Mouse (Mus musculus) kidney, adult 18-20 months (tissue): ENCODE measurements around the gene Clps.

Experiments used
- DNase-seq: peaks from one replicate; pipeline ENCODE4 v3.0.0; 2021

The Clps gene

DNA sequence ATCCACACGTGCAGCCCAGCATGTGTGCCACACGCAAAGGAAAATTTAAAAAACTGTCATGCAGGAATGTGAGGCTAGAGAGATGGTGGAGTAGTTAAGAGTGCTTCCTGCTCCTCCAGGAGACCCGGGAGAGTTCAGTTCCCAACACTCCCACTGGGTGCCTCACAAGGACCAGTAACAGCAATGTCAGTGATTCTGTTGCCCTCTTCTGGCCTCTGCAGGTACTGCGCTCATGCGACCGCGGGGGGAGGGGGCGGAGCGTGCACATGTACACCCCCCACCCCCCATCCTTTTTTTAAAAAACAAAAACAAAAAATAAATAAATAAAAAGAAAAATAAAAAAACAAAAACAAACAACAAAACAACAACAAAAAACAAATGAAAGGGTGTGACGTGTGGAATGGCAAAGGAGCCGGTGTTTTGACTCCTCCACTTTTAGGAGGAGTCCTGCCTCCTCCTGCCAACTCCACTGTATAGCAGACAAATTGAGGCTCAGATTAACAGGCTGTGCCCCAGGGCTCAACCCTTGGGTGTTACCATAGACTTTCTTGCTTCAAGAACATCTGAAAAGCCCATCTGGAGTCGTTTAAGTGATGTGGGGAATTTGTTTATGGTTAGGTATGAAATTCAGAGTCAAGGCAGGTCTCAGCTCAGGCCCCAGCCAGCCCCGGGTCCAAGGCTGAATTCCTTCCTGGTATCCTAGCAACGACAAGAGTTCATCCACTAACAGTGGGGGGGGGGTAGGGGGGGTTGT, 7.3 kb downstream of the Clps start:
- DNase-seq, result peak; percentile 78

DNA sequence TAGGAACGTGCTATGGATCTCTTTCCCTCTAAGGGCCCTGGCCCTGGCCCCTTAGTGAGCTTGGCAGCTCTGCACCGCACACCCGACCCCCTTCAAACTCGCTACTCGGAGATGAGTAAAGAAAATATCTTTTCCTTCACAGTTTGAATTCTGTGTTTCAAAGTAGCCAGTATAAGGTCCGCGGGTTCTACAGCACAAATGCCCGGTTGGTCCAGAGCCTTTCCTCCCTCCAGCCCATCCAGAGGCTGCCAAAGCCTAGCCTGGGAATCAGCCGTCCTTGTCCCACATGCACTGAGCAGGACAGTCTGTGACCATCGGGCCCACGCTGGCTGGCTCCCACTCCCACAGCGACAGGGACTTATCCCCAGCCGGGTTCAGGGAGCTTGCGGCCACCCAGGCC, 11.5 kb downstream of the Clps start, which contains the start of gene Clpsl2:
Gene Clpsl2, plus strand, starts transcription at position 301 of the 400 bp plus-strand sequence.
- no peak for DNase-seq

- DNase-seq, result no peak
Observed at GRCm38 (mm10) chr17:28548550-28548949, 12.0 kb downstream of the Clps start.

DNA sequence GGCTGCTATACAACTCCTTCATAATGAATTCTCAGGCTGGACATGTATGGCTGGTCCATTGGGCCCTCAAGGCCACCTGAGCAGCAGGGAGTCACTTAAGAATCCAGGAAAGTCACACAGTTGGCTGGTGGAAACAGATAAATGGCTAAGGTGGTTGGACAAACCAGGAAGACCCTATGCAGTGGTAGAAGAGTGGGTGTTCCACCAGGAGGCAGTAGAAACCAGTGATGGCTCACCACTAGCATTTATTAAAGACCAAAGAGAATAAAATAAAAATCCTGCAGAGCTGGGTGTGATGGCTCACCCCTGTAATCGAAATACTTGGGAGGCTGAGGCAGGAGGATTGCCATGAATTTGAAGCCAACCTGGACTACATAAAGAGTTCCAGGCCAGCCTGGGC, 13.6 kb downstream of the Clps start:
- peak; percentile 32 for DNase-seq

- no peak for DNase-seq
Observed at GRCm38 (mm10) chr17:28537881-28538280, 22.7 kb downstream of the Clps start.

DNA sequence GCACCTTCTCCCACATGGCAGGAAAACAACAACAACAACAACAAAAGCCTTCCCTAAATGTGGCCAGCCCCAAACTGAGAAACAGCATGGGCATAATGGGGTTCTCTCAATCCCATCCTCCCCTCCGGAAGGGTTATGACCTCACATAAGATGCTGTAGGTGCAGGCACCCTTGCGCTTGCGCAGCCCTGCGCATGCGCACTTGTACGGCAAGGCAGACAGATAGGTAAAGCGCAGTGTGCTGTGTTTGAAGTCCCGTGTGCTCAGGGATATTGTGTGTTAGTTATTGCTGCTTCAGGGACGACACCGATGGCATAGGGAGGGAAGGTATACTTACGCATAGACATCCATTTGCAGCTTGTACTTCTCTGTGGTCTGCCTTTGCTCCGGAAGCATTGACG, 27.2 kb downstream of the Clps start:
- DNase-seq, result no peak

DNA sequence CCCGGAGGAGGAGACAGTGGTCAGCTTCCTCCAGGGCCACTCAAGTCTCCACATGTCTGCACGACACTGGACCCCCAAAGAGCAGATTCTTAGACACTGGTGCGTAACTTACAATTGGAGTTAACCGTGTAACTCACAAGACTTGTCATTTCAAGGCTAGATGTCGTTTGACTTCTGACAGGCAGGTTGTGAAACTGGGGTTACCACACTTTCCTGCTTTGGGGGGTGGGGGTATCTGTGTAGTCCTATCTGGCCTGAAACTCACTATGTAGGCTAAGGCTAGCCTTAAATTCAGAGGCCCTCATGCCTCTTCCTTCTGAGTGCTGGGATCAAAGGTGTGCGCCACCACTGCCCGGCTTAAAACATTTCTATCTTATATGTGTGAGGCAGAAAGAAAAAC, 28.0 kb downstream of the Clps start:
- no peak for DNase-seq

DNA sequence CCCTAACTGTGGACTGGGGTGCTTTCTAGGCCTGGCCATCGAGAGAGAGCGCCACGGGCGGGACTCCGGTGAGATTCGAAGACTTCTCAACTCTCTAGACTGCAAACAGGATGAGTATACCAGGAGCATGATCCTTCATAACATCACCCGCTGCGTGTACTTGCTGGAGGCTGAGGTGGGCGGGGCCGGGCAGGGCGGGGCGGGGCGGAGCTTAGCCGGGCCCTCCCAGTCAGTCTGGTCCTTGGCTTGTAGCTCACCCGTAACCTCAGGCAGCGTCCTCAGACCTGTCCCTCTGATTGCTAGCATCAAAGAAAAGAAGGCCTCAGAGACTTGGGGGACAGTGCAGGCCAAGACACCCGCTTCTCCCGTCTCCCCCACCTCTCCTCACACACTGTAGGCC, 28.6 kb downstream of the Clps start:
- peak; percentile 28 for DNase-seq

- DNase-seq, result no peak
Observed at GRCm38 (mm10) chr17:28530506-28530905, 30.1 kb downstream of the Clps start, which contains the start of gene Armc12. TSS of gene Armc12 (plus strand) at chr17:28530806.

- DNase-seq, result no peak
Observed at GRCm38 (mm10) chr17:28529116-28529515, 31.4 kb downstream of the Clps start.

DNA sequence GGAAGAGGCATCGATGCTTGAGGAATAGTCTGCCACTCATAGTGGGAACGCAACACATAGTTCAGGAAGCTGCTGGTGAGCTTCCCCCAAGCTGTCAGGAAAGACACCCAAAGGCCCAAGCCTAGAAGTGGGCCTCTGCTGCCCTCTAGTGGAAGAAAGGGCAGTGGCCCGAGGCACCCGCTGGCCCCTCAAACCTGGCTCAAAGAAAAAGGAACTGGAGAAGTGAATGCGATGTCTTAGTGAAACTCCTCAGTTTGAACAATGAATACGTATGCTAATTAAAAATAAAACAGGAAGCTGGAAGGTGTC, 32.6 kb downstream of the Clps start:
- peak; percentile 89 for DNase-seq

DNA sequence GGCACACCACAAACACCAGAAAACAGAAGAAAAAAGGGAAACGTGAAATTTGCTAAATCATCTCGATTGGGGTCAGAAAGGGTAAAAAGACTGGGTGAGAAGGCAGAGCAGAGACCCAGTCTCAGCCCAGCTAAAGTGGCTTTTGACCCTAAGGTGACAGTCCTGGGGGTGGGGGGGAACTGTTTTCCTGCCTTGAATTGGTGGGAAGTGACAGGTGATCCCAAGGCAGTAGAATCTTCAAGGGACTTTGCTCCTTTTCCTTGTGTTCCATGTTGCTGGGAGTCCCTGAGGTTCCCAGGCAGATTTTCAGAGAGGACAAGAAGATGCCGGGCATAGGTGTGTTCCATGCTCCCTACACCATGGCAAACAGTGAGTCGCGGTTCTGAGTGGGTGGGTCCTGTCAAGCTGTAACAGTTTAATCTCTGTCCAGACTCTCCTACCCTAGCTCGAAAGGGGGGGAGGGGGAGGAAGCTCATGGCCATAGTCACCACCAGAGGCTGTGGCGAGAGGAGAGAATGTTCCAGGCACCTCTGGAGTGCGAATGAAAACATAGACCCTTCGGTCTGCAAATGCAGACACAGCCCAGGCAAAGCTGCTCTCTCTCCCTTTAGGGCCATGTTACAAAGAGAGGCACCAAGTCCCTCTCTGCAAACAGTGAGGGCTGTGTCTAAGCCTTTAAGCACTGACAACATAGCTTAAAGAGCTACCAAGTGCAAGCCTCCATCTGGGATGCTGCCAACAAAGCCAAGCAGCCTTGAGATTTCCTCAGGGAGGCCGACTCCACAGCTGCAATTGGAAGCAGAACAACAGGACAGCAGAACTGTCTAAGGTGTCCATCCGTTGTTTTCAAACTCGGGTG, 33.2 kb downstream of the Clps start:
- DNase-seq, result peak; percentile 16

DNA sequence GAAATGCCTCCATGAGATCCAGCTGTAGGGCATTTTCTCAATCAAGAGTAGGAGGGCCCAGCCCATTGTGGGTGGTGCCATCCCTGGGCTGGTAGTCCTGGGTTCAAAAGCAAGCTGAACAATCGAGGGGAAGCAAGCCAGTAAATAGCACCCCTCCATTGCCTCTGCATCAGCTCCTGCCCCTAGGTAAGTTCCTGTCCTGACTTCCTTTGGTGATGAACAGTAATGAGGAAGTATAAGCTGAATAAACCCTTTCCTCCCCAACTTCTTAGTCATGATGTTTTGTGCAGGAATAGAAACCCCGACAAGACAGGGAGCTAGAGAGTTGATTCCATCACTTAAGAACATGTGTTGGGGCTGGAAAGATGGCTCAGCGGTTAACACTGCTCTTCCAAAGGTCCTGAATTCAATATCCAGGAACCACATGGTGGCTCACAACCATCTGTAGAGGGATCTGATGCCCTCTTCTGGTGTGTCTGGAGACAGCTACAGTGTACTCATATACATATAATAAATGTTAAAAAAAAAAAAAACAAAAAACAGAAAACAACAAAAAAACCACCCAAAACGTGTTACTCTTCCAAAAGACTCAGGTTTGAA, 35.6 kb downstream of the Clps start:
- peak; percentile 21 for DNase-seq

GRCm38 (mm10) chr17:28524009-28524695, 36.4 kb downstream of the Clps start:
- DNase-seq, result peak; percentile 45

- DNase-seq, result no peak
Observed at GRCm38 (mm10) chr17:28523355-28524008, 37.1 kb downstream of the Clps start.

GRCm38 (mm10) chr17:28522623-28523354, 37.8 kb downstream of the Clps start:
- peak; percentile 99 for DNase-seq

- DNase-seq, result peak; percentile 67
Observed at GRCm38 (mm10) chr17:28521920-28522319, 38.6 kb downstream of the Clps start.

GRCm38 (mm10) chr17:28521071-28521726, 39.4 kb downstream of the Clps start:
- no peak for DNase-seq

- no peak for DNase-seq
Observed at GRCm38 (mm10) chr17:28520561-28520960, 40.0 kb downstream of the Clps start.

- DNase-seq, result no peak
Observed at GRCm38 (mm10) chr17:28519827-28520226, 40.7 kb downstream of the Clps start.

DNA sequence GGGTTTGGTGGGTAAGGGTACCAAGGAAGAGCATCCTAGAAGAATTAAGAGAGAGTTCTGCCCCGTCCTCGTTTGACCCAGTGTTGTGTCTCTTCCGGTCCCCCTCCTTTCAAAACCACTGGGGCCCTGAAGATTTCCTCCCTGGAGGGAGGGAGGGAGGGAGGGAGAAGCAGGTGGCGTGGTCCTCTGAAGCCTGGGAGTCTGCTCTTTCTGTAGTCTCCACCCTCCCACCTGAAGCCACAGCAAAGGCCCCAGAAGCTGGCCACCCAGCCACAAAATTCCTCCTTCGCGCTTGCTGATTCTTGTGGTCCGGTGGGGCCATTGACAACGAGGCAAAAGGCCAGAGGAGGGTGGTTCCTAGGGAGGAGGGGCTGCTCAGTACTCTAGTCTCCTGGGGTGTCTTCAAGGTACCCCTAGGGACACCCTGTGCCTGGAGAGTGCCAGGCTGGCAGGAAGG, 41.9 kb downstream of the Clps start:
- peak; percentile 82 for DNase-seq
